In genomic region chr8:117420841-117421534, GRCm38 (mm10) we compare ENCODE assay signal across 15 mouse cellular contexts.
DNase-seq lines count a peak whose midpoint lies in the region; ATAC-seq lines count a peak whose summit lies in the region.
"Had no signal": no experiment of that assay in that cellular context is flagged by ENCODE, and none has a peak within 500 bp of the region (broad histone marks: within the 10 kb centered on the region; RNA-seq: fewer than 3 reads in every experiment).

No protein-coding gene starts in this region.

- no peak overlapping the region for H3K9ac ChIP-seq in hindbrain, embryonic 12.5 days
- H3K9ac ChIP-seq: embryonic facial prominence, embryonic 13.5 days; heart, embryonic 13.5 days had no signal

- H3K27ac ChIP-seq in hindbrain, embryonic 10.5 days: peak overlapping the region; percentile 23; the same call in 1 of the 2 replicates
- no peak overlapping the region for H3K27ac ChIP-seq in hindbrain, embryonic 12.5 days
- H3K27ac ChIP-seq: embryonic facial prominence, embryonic 13.5 days had no signal

- H3K27me3 ChIP-seq in hindbrain, embryonic 10.5 days (ENCODE audit: insufficient read depth, poor library complexity, severe bottlenecking): no peaks in the 10 kb centered on the region
- H3K27me3 ChIP-seq in hindbrain, embryonic 12.5 days: no peaks in the 10 kb centered on the region
- H3K27me3 ChIP-seq: embryonic facial prominence, embryonic 13.5 days; heart, embryonic 13.5 days had no signal

- no peak overlapping the region for H3K4me2 ChIP-seq in hindbrain, embryonic 12.5 days (replicated peaks)
- H3K4me2 ChIP-seq: embryonic facial prominence, embryonic 13.5 days; heart, embryonic 13.5 days had no signal

- WGBS in hindbrain, embryonic 10.5 days: 84% methylated on average over 17 of the region's 17 CpGs
- WGBS in hindbrain, embryonic 12.5 days: 83% methylated on average over 17 of the region's 17 CpGs

- H3K36me3 ChIP-seq in hindbrain, embryonic 10.5 days: peaks cover 74% of the 10 kb centered on the region
- H3K36me3 ChIP-seq in hindbrain, embryonic 12.5 days: peaks cover 51% of the 10 kb centered on the region

- no peak for DNase-seq in hindbrain, embryonic 10.5 days (ENCODE audit: low spot score)
- DNase-seq in heart, adult 9 months (ENCODE audit: low spot score in 2 of 2): peak; percentile 51 to 68
- DNase-seq in kidney, adult 9 months: peak; percentile 34
- DNase-seq in lung, postnatal 25 days (ENCODE audit: low spot score): peak; percentile 77
- DNase-seq in urinary bladder, postnatal 36 days (ENCODE audit: low spot score in 2 of 2): no peak
- no peak for DNase-seq in frontal cortex, postnatal 25 days (ENCODE audit: low spot score in 2 of 2)
- no peak for DNase-seq in thymus, postnatal 25 days
- DNase-seq: cerebellum, postnatal 36 days; layer of hippocampus, postnatal 36 days had no signal

- no peaks in the 10 kb centered on the region for H3K9me3 ChIP-seq in hindbrain, embryonic 10.5 days
- H3K9me3 ChIP-seq in hindbrain, embryonic 12.5 days (replicated peaks): no peaks in the 10 kb centered on the region
- H3K9me3 ChIP-seq: embryonic facial prominence, embryonic 13.5 days; heart, embryonic 13.5 days had no signal

- ATAC-seq in hindbrain, embryonic 12.5 days (ENCODE audit: low FRiP score): no peak
- ATAC-seq: activated CD4-positive, CD25-positive, alpha-beta regulatory T cell, adult 4 months; intestine, embryonic 16.5 days had no signal

- 0 out of 2 replicates have a peak, but pooled peaks cover 3% of the 10 kb centered on the region for H3K4me1 ChIP-seq in hindbrain, embryonic 10.5 days (replicated peaks)
- no peaks in the 10 kb centered on the region for H3K4me1 ChIP-seq in hindbrain, embryonic 12.5 days
- H3K4me1 ChIP-seq: embryonic facial prominence, embryonic 13.5 days had no signal

- no peak overlapping the region for H3K4me3 ChIP-seq in hindbrain, embryonic 10.5 days
- no peak overlapping the region for H3K4me3 ChIP-seq in hindbrain, embryonic 12.5 days
- H3K4me3 ChIP-seq: embryonic facial prominence, embryonic 13.5 days; heart, embryonic 13.5 days; myocyte had no signal

Comparison
In these comparisons a context has a peak if more than half of its experiments do, and no peak if none do; other contexts are left out.
1. DNase-seq: peak in heart, adult 9 months (2 of 2), kidney, adult 9 months (single experiment) and lung, postnatal 25 days (single experiment); none in hindbrain, embryonic 10.5 days (single experiment), urinary bladder, postnatal 36 days (0 of 2), frontal cortex, postnatal 25 days (0 of 2) and thymus, postnatal 25 days (single experiment).